Mouse (Mus musculus) right cerebral cortex, postnatal 36 days (tissue): ENCODE measurements at regions not wholly inside any gene's neighbourhood (a gene's known extent, or its start where the extent isn't known, plus 50 kb on each side); places are given as distances from the start of the nearest gene placed in this dataset.

ENCODE experiments used
- DNase-seq, 2 experiments: peaks; one replicate each; pipeline ENCODE4 v3.0.0; 2022; ENCODE audit warnings: low spot score in 2 of 2, mixed read lengths in 1 of 2

GRCm38 (mm10) chr11:32908723-32909411 is 84.5 kb upstream of the Smim23 start:
- DNase-seq, result no peak

GRCm38 (mm10) chr11:32907520-32908233 is 83.3 kb upstream of the Smim23 start:
- no peak for DNase-seq

DNA sequence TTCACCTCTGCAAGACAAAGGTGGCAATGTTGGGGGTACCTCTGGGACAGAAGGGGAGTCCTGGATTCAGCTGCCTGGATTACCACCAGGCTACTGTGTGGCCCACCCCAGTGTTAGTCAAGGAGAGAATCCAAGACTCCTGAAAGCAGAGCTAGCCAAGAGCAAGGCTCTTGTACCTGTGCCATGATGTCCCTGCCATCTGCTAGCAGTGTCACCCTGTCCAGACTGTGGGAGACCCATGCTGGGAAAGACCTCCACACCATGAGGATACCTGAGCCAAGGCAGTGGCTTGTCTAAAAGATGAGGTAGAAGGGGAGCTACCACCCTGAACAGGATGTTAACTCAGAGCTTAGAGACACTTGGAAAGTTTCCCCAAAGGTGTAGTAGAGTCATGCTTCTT is 79.6 kb upstream of the Smim23 start:
- no peak for DNase-seq

DNA sequence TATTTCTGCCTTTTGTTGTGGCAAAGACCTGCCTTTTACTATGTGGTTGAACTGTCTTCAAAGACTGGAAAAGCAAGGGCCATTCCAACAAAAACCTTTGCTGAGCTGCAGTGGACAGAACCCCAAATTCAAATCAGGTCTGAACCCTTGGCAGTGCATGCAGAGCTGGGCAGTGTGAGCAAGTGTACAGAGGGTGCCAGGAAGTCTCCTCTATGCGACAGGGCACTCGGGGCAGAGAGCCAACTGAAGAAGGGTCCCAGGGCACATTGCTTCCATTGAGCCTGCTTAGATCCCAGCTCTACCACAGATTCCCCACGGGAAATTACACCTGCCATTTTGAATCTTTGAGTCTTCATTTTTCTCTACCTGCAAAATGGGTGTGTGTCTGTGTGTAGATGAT is 79.0 kb upstream of the Smim23 start:
- no peak for DNase-seq

DNA sequence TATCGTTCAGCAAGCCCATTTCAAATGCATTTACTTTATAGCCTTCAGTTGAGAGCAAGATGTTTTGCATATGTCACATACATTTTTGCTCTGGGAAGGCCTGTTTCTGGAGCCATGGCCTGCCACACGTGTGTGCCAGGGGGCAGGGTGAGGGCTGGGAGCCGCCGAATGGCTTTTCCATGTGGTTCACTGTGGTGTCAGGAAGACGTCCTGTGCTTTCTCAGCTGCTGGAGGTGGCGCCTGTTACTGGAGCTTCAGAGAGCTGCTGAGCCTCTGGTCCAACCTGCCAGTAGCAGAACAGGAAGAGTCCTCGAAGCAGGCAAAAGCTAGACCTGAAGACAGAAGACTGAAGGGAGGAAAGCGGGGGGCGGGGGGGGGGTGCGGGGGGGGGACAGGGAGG is 78.5 kb upstream of the Smim23 start:
- no peak for DNase-seq

DNA sequence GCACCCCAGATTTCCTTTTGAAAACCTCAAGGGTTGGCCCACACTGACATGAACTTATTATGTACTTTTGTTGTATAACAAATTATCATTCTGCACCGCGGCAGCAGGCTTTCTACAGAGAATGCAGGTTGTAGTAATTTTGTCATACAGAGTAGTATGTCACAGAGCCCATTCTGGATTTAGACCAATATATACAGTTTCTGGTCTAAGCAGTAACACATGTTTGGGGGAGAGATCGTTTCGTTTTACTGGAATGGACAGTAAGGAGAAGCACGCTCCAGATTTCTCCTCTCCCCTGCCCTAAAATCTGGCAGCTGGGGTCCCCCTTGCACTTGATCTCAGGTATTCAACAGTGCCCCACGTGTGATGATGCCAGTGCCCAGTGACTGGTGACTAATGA is 76.0 kb upstream of the Smim23 start:
- no peak for DNase-seq

- DNase-seq, result no peak
These were observed 75.3 kb upstream of the Smim23 start for GRCm38 (mm10) chr11:32899604-32900216.

- DNase-seq, result no peak
These were observed 71.0 kb upstream of the Smim23 start for GRCm38 (mm10) chr11:32895400-32895799.

DNA sequence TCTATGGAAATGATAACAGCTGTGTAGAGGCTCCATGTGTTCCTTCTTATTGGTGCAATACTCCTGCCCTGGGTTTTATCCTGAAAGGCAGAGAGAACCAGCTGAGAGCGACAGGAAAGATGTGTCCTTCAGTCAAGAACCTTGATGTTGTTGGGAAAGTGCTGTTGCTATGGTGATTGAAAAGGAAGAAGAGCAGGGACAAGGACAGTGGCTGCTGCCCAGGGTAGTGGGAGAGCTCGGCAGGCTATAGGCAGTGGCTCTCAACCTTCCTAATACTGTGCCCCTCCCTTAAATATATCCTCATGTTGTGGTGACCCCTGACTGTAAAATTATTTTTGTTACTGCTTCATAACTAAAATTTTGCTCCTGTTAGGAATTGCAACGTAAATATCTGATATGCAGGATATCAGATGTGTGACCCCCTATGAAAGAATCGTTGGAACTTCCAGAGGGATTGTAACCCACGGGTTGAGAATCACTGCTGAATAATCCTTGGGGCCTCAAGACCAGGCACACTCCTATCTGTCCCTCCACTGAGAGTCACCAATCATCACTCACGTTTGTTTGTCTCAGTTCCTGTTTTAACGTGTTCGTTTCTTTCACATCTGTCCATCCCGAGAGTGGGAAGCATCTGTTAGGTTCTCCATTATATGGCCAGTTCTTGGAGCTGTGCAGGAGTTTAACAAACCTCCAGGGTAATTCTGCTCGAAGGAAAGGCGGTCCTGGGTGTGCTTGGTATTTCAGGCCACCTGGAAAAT is 68.9 kb upstream of the Smim23 start:
- DNase-seq, result no peak

GRCm38 (mm10) chr11:32892496-32892895 is 68.1 kb upstream of the Smim23 start:
- DNase-seq, result no peak

- no peak for DNase-seq
These were observed 64.8 kb upstream of the Smim23 start for GRCm38 (mm10) chr11:32889248-32889647.

- DNase-seq, result no peak
These were observed 60.3 kb upstream of the Smim23 start for GRCm38 (mm10) chr11:32884744-32885143.

- DNase-seq, result no peak
These were observed 58.9 kb upstream of the Smim23 start for GRCm38 (mm10) chr11:32883062-32883852.

DNA sequence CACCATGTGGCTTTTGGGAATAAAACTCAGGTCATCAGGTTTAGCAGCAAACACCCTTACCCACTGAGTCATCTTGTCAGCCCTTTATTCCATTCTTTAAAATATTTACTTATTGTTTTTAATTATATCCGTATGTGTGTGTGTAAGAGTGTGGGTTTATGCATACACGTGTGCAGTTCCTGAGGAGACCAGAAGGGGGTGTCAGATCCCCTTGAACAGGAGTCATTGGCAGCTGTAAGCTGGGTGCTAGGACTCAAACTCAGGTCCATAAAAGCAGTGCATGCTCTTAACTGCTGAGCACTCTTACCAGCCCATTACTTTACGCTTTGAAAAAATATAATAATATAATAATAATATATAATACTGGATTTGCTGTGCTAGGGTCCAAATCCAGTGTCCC is 54.6 kb upstream of the Smim23 start:
- DNase-seq, result no peak
